Mouse (Mus musculus): Measurements from ENCODE around the gene Ngfr.

DNA sequence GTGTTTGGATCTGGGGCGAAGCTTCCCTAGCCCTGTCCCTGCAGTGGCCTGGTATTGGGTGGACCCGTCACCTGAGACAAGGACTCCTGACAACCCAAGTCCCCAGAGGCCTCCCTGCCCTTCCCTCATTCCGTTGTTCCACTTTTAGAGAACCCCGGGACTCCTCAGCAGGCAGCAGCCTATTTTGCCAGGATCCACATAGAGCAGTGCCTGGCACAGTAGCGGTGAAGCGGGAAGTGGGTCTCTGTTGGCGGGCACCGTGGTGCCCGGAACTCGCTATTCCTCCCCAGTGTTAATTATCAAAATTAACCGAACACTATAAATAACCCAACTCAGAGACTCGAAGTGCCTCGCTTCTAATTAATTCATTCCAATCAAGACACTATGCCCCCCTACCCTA is 10.2 kb upstream of the Ngfr start:
- TF ChIP-seq POLR2A (IDR thresholded peaks at IDR 0.05; ENCODE audit: insufficient read length, low read depth) = no peak
- TF ChIP-seq MYOG (IDR thresholded peaks at IDR 0.05; ENCODE audit: control insufficient read depth in 1 of 3, insufficient read depth in 1 of 3, insufficient read length in 2 of 3, low read depth in 2 of 3) = no peak
- TF ChIP-seq E2F4 (IDR thresholded peaks at IDR 0.05; ENCODE audit: insufficient read depth) = no peak
- TF ChIP-seq USF1 (IDR thresholded peaks at IDR 0.05; ENCODE audit: low read depth) = no peak
- TF ChIP-seq TCF12 (IDR thresholded peaks at IDR 0.05; ENCODE audit: insufficient read depth, poor library complexity, severe bottlenecking) = no peak
- no peak for TF ChIP-seq MAX (IDR thresholded peaks at IDR 0.05; ENCODE audit: low read depth)
- no peak for TF ChIP-seq MYOD1 (IDR thresholded peaks at IDR 0.05; ENCODE audit: control insufficient read depth in 1 of 3, insufficient read length in 2 of 3, low read depth in 2 of 3)
- TF ChIP-seq REST (IDR thresholded peaks at IDR 0.05; ENCODE audit: insufficient read depth, insufficient read length) = no peak
- TF ChIP-seq CEBPB (IDR thresholded peaks at IDR 0.05; ENCODE audit: insufficient read depth, poor library complexity, severe bottlenecking) = no peak
